Mouse (Mus musculus): ENCODE results near the gene Usf3. TPM values are rescaled to one million over a fixed set of nuclear protein-coding genes. Genes with fewer than 3 reads are reported as not detected.

Usf3 gene
- total and polyA plus RNA-seq, 2 experiments = 6.9 to 9.4 TPM

DNA sequence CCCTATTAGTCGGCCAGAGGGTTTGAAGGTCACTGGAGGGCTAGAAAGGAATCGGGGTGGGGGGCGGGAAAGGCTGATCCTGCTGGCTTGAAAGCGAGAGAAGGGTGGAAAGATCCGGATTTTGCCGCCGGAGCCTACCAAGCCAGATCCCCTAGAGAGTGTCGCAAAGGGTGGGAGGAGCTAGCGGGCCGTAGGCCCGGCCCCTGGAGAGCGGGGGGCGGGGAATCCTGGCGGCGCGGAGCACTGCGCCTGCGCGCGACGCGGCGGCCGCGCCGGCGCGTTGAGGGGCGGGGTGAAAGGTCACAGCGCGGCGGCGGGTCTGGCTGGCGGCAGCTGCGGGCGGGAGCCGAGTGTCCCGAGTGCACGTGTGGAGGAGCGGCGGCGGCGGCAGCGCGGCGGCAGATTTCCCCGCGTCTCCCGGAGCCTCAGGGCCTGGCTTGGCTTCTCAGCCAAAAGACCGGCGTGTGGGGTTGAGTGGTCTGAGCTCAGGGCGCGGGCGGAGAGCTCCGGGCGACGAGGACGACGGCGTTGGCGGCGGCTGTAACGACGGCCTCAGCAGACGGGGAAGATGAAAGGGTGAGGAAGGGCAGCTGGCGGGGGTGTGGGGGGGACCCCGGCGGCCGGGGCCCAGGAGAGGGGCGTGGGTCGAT, 33.4 kb upstream of the Usf3 start, which contains the start of the genes Atp6v1a and Naa50:
Gene Atp6v1a, minus strand, starts transcription at position 170 of the 650 bp plus-strand sequence.
Gene Naa50, plus strand, starts transcription at position 295 of the 650 bp plus-strand sequence.
- peak within 1 kb of the TSS; percentile 99 for H3K27ac ChIP-seq (replicated peaks; ENCODE audit: insufficient read depth, low read depth, low read length)
- peak; percentile 80 for DNase-seq (ENCODE audit: extremely low read depth, low read depth, low spot score)
- peak within 1 kb of the TSS; percentile 100 for H3K4me3 ChIP-seq (ENCODE audit: insufficient read depth, low read depth, low read length)
- H3K9ac ChIP-seq (ENCODE audit: low read depth, low read length) = peak within 1 kb of the TSS; percentile 97
- no peaks in the 10 kb centered on the region for H3K36me3 ChIP-seq (ENCODE audit: control insufficient read depth, insufficient read depth, low read length)
- 0 out of 2 replicates have a peak, but pooled peaks have one; percentile 60 for TF ChIP-seq POLR2A (IDR thresholded peaks at IDR 0.05; ENCODE audit: extremely low read depth, insufficient read depth, low read length)
- TF ChIP-seq CTCF (IDR thresholded peaks at IDR 0.05; ENCODE audit: low read depth, low read length) = no peak
- H3K27me3 ChIP-seq (ENCODE audit: control insufficient read depth, insufficient read depth, low read length) = no peaks in the 10 kb centered on the region
- peaks cover 16% of the 10 kb centered on the region for H3K4me1 ChIP-seq (ENCODE audit: control insufficient read depth, insufficient read depth, low read length)
- H3K79me2 ChIP-seq (ENCODE audit: control insufficient read depth, insufficient read depth, low read length) = peaks cover 8% of the 10 kb centered on the region; the same call in 1 of the 2 replicates
- under 1% methylated on average over 70 of the region's 71 CpGs for WGBS

GRCm38 (mm10) chr16:44140186-44140787, 32.8 kb upstream of the Usf3 start:
- peak; percentile 43 for TF ChIP-seq CTCF (IDR thresholded peaks at IDR 0.05; ENCODE audit: low read depth, low read length)
- TF ChIP-seq POLR2A (IDR thresholded peaks at IDR 0.05; ENCODE audit: extremely low read depth, insufficient read depth, low read length) = no peak
- peak overlapping the region; percentile 99 for H3K27ac ChIP-seq (replicated peaks; ENCODE audit: insufficient read depth, low read depth, low read length)
- H3K27me3 ChIP-seq (ENCODE audit: control insufficient read depth, insufficient read depth, low read length) = no peaks in the 10 kb centered on the region
- peak overlapping the region; percentile 100 for H3K4me3 ChIP-seq (ENCODE audit: insufficient read depth, low read depth, low read length)
- peak overlapping the region; percentile 96 for H3K9ac ChIP-seq (ENCODE audit: low read depth, low read length)
- peak; percentile 89 for DNase-seq (ENCODE audit: extremely low read depth, low read depth, low spot score)
- 2% methylated on average over 28 of the region's 44 CpGs for WGBS
- no peaks in the 10 kb centered on the region for H3K36me3 ChIP-seq (ENCODE audit: control insufficient read depth, insufficient read depth, low read length)
- H3K4me1 ChIP-seq (ENCODE audit: control insufficient read depth, insufficient read depth, low read length) = peaks cover 16% of the 10 kb centered on the region
- H3K79me2 ChIP-seq (ENCODE audit: control insufficient read depth, insufficient read depth, low read length) = peaks cover 8% of the 10 kb centered on the region; the same call in 1 of the 2 replicates

- DNase-seq (ENCODE audit: extremely low read depth, low read depth, low spot score) = peak; percentile 61
- WGBS = 3% methylated on average over 6 of the region's 6 CpGs
- no peak overlapping the region for H3K4me3 ChIP-seq (ENCODE audit: insufficient read depth, low read depth, low read length)
- H3K79me2 ChIP-seq (ENCODE audit: control insufficient read depth, insufficient read depth, low read length) = peaks cover 8% of the 10 kb centered on the region; the same call in 1 of the 2 replicates
- H3K4me1 ChIP-seq (ENCODE audit: control insufficient read depth, insufficient read depth, low read length) = peaks cover 12% of the 10 kb centered on the region
- H3K27me3 ChIP-seq (ENCODE audit: control insufficient read depth, insufficient read depth, low read length) = no peaks in the 10 kb centered on the region
- no peaks in the 10 kb centered on the region for H3K36me3 ChIP-seq (ENCODE audit: control insufficient read depth, insufficient read depth, low read length)
- no peak for TF ChIP-seq POLR2A (IDR thresholded peaks at IDR 0.05; ENCODE audit: extremely low read depth, insufficient read depth, low read length)
- TF ChIP-seq CTCF (IDR thresholded peaks at IDR 0.05; ENCODE audit: low read depth, low read length) = no peak
- H3K9ac ChIP-seq (ENCODE audit: low read depth, low read length) = no peak overlapping the region
- H3K27ac ChIP-seq (replicated peaks; ENCODE audit: insufficient read depth, low read depth, low read length) = no peak overlapping the region
These were observed 31.6 kb upstream of the Usf3 start for GRCm38 (mm10) chr16:44141483-44141882.

GRCm38 (mm10) chr16:44149002-44149767, 23.9 kb upstream of the Usf3 start:
- TF ChIP-seq CTCF (IDR thresholded peaks at IDR 0.05; ENCODE audit: low read depth, low read length) (no peak), POLR2A (IDR thresholded peaks at IDR 0.05; ENCODE audit: extremely low read depth, insufficient read depth, low read length) (no peak)
- Histone ChIP-seq H3K27ac (replicated peaks; ENCODE audit: insufficient read depth, low read depth, low read length) (no peak overlapping the region), H3K4me3 (ENCODE audit: insufficient read depth, low read depth, low read length) (no peak overlapping the region), H3K9ac (ENCODE audit: low read depth, low read length) (no peak overlapping the region), H3K27me3 (ENCODE audit: control insufficient read depth, insufficient read depth, low read length) (no peaks in the 10 kb centered on the region), H3K36me3 (ENCODE audit: control insufficient read depth, insufficient read depth, low read length) (no peaks in the 10 kb centered on the region), H3K4me1 (ENCODE audit: control insufficient read depth, insufficient read depth, low read length) (no peaks in the 10 kb centered on the region; the same call in 1 of the 2 replicates), H3K79me2 (ENCODE audit: control insufficient read depth, insufficient read depth, low read length) (peaks cover 5% of the 10 kb centered on the region; the same call in 1 of the 2 replicates)
- DNase-seq (ENCODE audit: extremely low read depth, low read depth, low spot score) = no peak
- 88% methylated on average over 1 of the region's 1 CpGs for WGBS

DNA sequence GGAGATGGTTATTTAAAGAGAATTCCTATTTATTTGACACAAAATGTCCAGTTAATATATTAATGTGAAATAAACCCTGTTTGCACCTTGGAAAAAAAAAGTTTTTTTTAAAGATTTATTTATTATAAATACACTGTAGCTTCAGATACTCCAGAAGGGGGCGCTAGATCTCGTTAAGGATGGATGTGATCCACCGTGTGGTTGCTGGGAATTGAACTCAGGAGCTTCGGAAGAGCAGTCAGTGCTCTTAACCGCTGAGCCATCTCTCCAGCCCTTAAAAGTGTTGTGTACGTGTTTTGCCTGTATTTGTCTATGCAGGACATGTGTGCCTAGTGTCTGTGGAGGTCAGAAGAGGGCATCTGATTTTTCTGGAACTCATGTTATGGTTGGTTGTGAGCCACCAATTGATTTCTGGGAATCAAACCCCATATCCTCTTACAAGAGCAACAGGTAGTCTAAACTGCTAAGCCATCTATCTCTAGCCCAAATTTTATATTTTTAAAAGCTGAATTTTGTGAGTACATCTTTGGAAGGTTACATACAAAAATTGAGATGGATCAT, 18.5 kb upstream of the Usf3 start:
- H3K9ac ChIP-seq (ENCODE audit: low read depth, low read length) = no peak overlapping the region
- peak; percentile 81 for DNase-seq (ENCODE audit: extremely low read depth, low read depth, low spot score)
- H3K4me1 ChIP-seq (ENCODE audit: control insufficient read depth, insufficient read depth, low read length) = peaks cover 2% of the 10 kb centered on the region
- H3K4me3 ChIP-seq (ENCODE audit: insufficient read depth, low read depth, low read length) = no peak overlapping the region
- TF ChIP-seq CTCF (IDR thresholded peaks at IDR 0.05; ENCODE audit: low read depth, low read length) = no peak; the same call in 1 of the 2 replicates
- no peak for TF ChIP-seq POLR2A (IDR thresholded peaks at IDR 0.05; ENCODE audit: extremely low read depth, insufficient read depth, low read length)
- H3K36me3 ChIP-seq (ENCODE audit: control insufficient read depth, insufficient read depth, low read length) = peaks cover 19% of the 10 kb centered on the region
- H3K27me3 ChIP-seq (ENCODE audit: control insufficient read depth, insufficient read depth, low read length) = no peaks in the 10 kb centered on the region
- H3K27ac ChIP-seq (replicated peaks; ENCODE audit: insufficient read depth, low read depth, low read length) = no peak overlapping the region
- H3K79me2 ChIP-seq (ENCODE audit: control insufficient read depth, insufficient read depth, low read length) = peaks cover 2% of the 10 kb centered on the region; the same call in 1 of the 2 replicates
- WGBS = 32% methylated on average over 6 of the region's 6 CpGs

Data from liver, adult 2 months (tissue).